8 mouse cellular contexts compared by ENCODE assay signal in genomic region chr16:18235389-18236065, GRCm38 (mm10). TPM values are rescaled to one million over a fixed set of nuclear protein-coding genes. Genes with fewer than 3 reads are reported as not detected.
A peak's percentile ranks its signal among the peaks of the same experiment; 100 is the strongest.
DNase-seq lines count a peak whose midpoint lies in the region; ATAC-seq lines count a peak whose summit lies in the region.

No protein-coding gene starts in this region.

- 3% methylated on average over 19 of the region's 19 CpGs for WGBS in embryonic facial prominence, embryonic 15.5 days
- 3% methylated on average over 19 of the region's 19 CpGs for WGBS in heart, embryonic 15.5 days
- WGBS in liver, embryonic 16.5 days (ENCODE audit: insufficient replicate concordance) = 11% methylated on average over 19 of the region's 19 CpGs
- WGBS in neural tube, embryonic 12.5 days = 7% methylated on average over 19 of the region's 19 CpGs

- ATAC-seq in CD4-positive, CD25-positive, alpha-beta regulatory T cell, adult 4 months = peak; percentile 47
- ATAC-seq in embryonic facial prominence, embryonic 15.5 days (ENCODE audit: insufficient number of reproducible peaks, low FRiP score, low TSS enrichment, low read depth) = peak; percentile 68
- peak; percentile 59 for ATAC-seq in heart, embryonic 15.5 days (replicated peaks; ENCODE audit: insufficient number of reproducible peaks, insufficient read depth, low FRiP score, low read depth)
- peak; percentile 12 for ATAC-seq in liver, embryonic 16.5 days (ENCODE audit: low read depth)
- peak; percentile 74 for ATAC-seq in neural tube, embryonic 12.5 days (ENCODE audit: low FRiP score, low read depth)

- peak overlapping the region; percentile 91 for H3K27ac ChIP-seq in embryonic facial prominence, embryonic 15.5 days (replicated peaks)
- peak overlapping the region; percentile 94 for H3K27ac ChIP-seq in heart, embryonic 15.5 days
- H3K27ac ChIP-seq in liver, embryonic 16.5 days (ENCODE audit: low read length) = 0 out of 2 replicates have a peak overlapping the region, but pooled peaks have one; percentile 45
- peak overlapping the region; percentile 77; the same call in 1 of the 2 replicates for H3K27ac ChIP-seq in neural tube, embryonic 12.5 days

- peaks cover 38% of the 10 kb centered on the region for H3K4me1 ChIP-seq in embryonic facial prominence, embryonic 15.5 days
- H3K4me1 ChIP-seq in heart, embryonic 15.5 days (replicated peaks) = peaks cover 46% of the 10 kb centered on the region
- H3K4me1 ChIP-seq in liver, embryonic 16.5 days (ENCODE audit: control insufficient read depth, low read depth, low read length) = peaks cover 4% of the 10 kb centered on the region
- peaks cover 29% of the 10 kb centered on the region for H3K4me1 ChIP-seq in neural tube, embryonic 12.5 days

- peak overlapping the region; percentile 81 for H3K9ac ChIP-seq in embryonic facial prominence, embryonic 15.5 days
- H3K9ac ChIP-seq in heart, embryonic 15.5 days = peak overlapping the region; percentile 90
- peak overlapping the region; percentile 58; the same call in 1 of the 2 replicates for H3K9ac ChIP-seq in liver, embryonic 16.5 days (ENCODE audit: low read depth, low read length)
- H3K9ac ChIP-seq in neural tube, embryonic 12.5 days = peak overlapping the region; percentile 86

- H3K27me3 ChIP-seq in embryonic facial prominence, embryonic 15.5 days = no peaks in the 10 kb centered on the region
- H3K27me3 ChIP-seq in heart, embryonic 15.5 days = no peaks in the 10 kb centered on the region
- H3K27me3 ChIP-seq in liver, embryonic 16.5 days (ENCODE audit: control insufficient read depth, insufficient read depth, low read depth, low read length) = peaks cover 25% of the 10 kb centered on the region
- no peaks in the 10 kb centered on the region for H3K27me3 ChIP-seq in neural tube, embryonic 12.5 days (replicated peaks)

- peak overlapping the region; percentile 76 for H3K4me2 ChIP-seq in embryonic facial prominence, embryonic 15.5 days (replicated peaks)
- peak overlapping the region; percentile 77 for H3K4me2 ChIP-seq in heart, embryonic 15.5 days
- H3K4me2 ChIP-seq in liver, embryonic 16.5 days (ENCODE audit: low read depth, low read length) = peak overlapping the region; percentile 70
- peak overlapping the region; percentile 93 for H3K4me2 ChIP-seq in neural tube, embryonic 12.5 days (replicated peaks)

- H3K9me3 ChIP-seq in embryonic facial prominence, embryonic 15.5 days (replicated peaks) = no peaks in the 10 kb centered on the region
- H3K9me3 ChIP-seq in heart, embryonic 15.5 days (replicated peaks) = no peaks in the 10 kb centered on the region
- no peaks in the 10 kb centered on the region for H3K9me3 ChIP-seq in liver, embryonic 16.5 days (replicated peaks; ENCODE audit: control insufficient read depth, low read length)
- H3K9me3 ChIP-seq in neural tube, embryonic 12.5 days = no peaks in the 10 kb centered on the region

- peak; percentile 79 to 87 for DNase-seq in adrenal gland, postnatal 36 days
- peak; percentile 84 for DNase-seq in kidney, postnatal 10 days
- DNase-seq in thymus, postnatal 14 days = peak; percentile 75

- H3K36me3 ChIP-seq in embryonic facial prominence, embryonic 15.5 days = peaks cover 36% of the 10 kb centered on the region
- H3K36me3 ChIP-seq in heart, embryonic 15.5 days = peaks cover 23% of the 10 kb centered on the region
- H3K36me3 ChIP-seq in liver, embryonic 16.5 days (ENCODE audit: control insufficient read depth, insufficient read depth) = peaks cover 15% of the 10 kb centered on the region; the same call in 1 of the 2 replicates
- H3K36me3 ChIP-seq in neural tube, embryonic 12.5 days = peaks cover 25% of the 10 kb centered on the region

- peak overlapping the region; percentile 87 for H3K4me3 ChIP-seq in embryonic facial prominence, embryonic 15.5 days (replicated peaks)
- H3K4me3 ChIP-seq in heart, embryonic 15.5 days = peak overlapping the region; percentile 82
- H3K4me3 ChIP-seq in liver, embryonic 16.5 days (ENCODE audit: low read depth, low read length) = peak overlapping the region; percentile 68
- H3K4me3 ChIP-seq in neural tube, embryonic 12.5 days = peak overlapping the region; percentile 86

RNA-seq across cellular contexts. Expression of gene Zdhhc8, which starts 0.6 kb away (rescaled TPM):
- 1 to 10 TPM; 1.6 to 3.2 TPM for polyA plus RNA-seq in CD4-positive, CD25-positive, alpha-beta regulatory T cell, adult 4 months (2017; shearing (Covaris generic))
- 10 to 100 TPM; 20.2 to 23.1 TPM for total RNA-seq in adrenal gland, postnatal 36 days (2021)
- polyA plus RNA-seq in embryonic facial prominence, embryonic 15.5 days (2015; fragmentation: Nextera tagmentation; extraction: Ambion mirVana) = 24.3 and 24.7 TPM in 2 replicates
- 18.8 and 29.3 TPM in 2 replicates for polyA plus RNA-seq in heart, embryonic 15.5 days (2015; fragmentation: Nextera tagmentation; extraction: Ambion mirVana)
- 0.63 and 0.79 TPM in 2 replicates for polyA plus RNA-seq in liver, embryonic 16.5 days (2015; fragmentation: Nextera tagmentation; extraction: Ambion mirVana)
- 16.7 and 17.7 TPM in 2 replicates for polyA plus RNA-seq in neural tube, embryonic 12.5 days (2016; fragmentation: Nextera tagmentation; extraction: Ambion mirVana)

RNA-seq across cellular contexts. Expression of gene Trmt2a, which starts 13.0 kb away (rescaled TPM):
- polyA plus RNA-seq in CD4-positive, CD25-positive, alpha-beta regulatory T cell, adult 4 months (2017; shearing (Covaris generic)) = 10 to 100 TPM; 42.2 to 67.6 TPM
- 10 to 100 TPM; 46.5 to 47.1 TPM for total RNA-seq in adrenal gland, postnatal 36 days (2021)
- 114 TPM in 2 replicates for polyA plus RNA-seq in embryonic facial prominence, embryonic 15.5 days (2015; fragmentation: Nextera tagmentation; extraction: Ambion mirVana)
- polyA plus RNA-seq in heart, embryonic 15.5 days (2015; fragmentation: Nextera tagmentation; extraction: Ambion mirVana) = 44.1 and 75.4 TPM in 2 replicates
- 46.7 and 47.0 TPM in 2 replicates for polyA plus RNA-seq in liver, embryonic 16.5 days (2015; fragmentation: Nextera tagmentation; extraction: Ambion mirVana)
- polyA plus RNA-seq in neural tube, embryonic 12.5 days (2016; fragmentation: Nextera tagmentation; extraction: Ambion mirVana) = 95.4 and 106 TPM in 2 replicates

RNA-seq across cellular contexts. Expression of gene Ranbp1, which starts 13.0 kb away (rescaled TPM):
- polyA plus RNA-seq in CD4-positive, CD25-positive, alpha-beta regulatory T cell, adult 4 months (2017; shearing (Covaris generic)) = 100 to 1,000 TPM; 122 to 138 TPM
- total RNA-seq in adrenal gland, postnatal 36 days (2021) = 100 to 1,000 TPM; 137 to 164 TPM
- 450 and 466 TPM in 2 replicates for polyA plus RNA-seq in embryonic facial prominence, embryonic 15.5 days (2015; fragmentation: Nextera tagmentation; extraction: Ambion mirVana)
- polyA plus RNA-seq in heart, embryonic 15.5 days (2015; fragmentation: Nextera tagmentation; extraction: Ambion mirVana) = 301 and 339 TPM in 2 replicates
- 188 and 217 TPM in 2 replicates for polyA plus RNA-seq in liver, embryonic 16.5 days (2015; fragmentation: Nextera tagmentation; extraction: Ambion mirVana)
- polyA plus RNA-seq in neural tube, embryonic 12.5 days (2016; fragmentation: Nextera tagmentation; extraction: Ambion mirVana) = 701 and 706 TPM in 2 replicates

RNA-seq across cellular contexts. Expression of gene Ccdc188, which starts 17.8 kb away (rescaled TPM):
- not detected for polyA plus RNA-seq in CD4-positive, CD25-positive, alpha-beta regulatory T cell, adult 4 months (2017; shearing (Covaris generic))
- not detected for total RNA-seq in adrenal gland, postnatal 36 days (2021)
- polyA plus RNA-seq in embryonic facial prominence, embryonic 15.5 days (2015; fragmentation: Nextera tagmentation; extraction: Ambion mirVana) = not detected in 2 replicates
- 0.14 TPM in 1 of 2 replicates, not detected in the other for polyA plus RNA-seq in heart, embryonic 15.5 days (2015; fragmentation: Nextera tagmentation; extraction: Ambion mirVana)
- polyA plus RNA-seq in liver, embryonic 16.5 days (2015; fragmentation: Nextera tagmentation; extraction: Ambion mirVana) = not detected in 2 replicates
- not detected in 2 replicates for polyA plus RNA-seq in neural tube, embryonic 12.5 days (2016; fragmentation: Nextera tagmentation; extraction: Ambion mirVana)

RNA-seq across cellular contexts. Expression of gene Gm49776, which starts 22.6 kb away (rescaled TPM):
- not detected for polyA plus RNA-seq in CD4-positive, CD25-positive, alpha-beta regulatory T cell, adult 4 months (2017; shearing (Covaris generic))
- total RNA-seq in adrenal gland, postnatal 36 days (2021) = under 1 TPM in 1 of 2 experiments, not detected in 1; 0.86 TPM
- polyA plus RNA-seq in embryonic facial prominence, embryonic 15.5 days (2015; fragmentation: Nextera tagmentation; extraction: Ambion mirVana) = 2.5 TPM in 2 replicates
- 1.2 and 2.4 TPM in 2 replicates for polyA plus RNA-seq in heart, embryonic 15.5 days (2015; fragmentation: Nextera tagmentation; extraction: Ambion mirVana)
- polyA plus RNA-seq in liver, embryonic 16.5 days (2015; fragmentation: Nextera tagmentation; extraction: Ambion mirVana) = not detected in 2 replicates
- polyA plus RNA-seq in neural tube, embryonic 12.5 days (2016; fragmentation: Nextera tagmentation; extraction: Ambion mirVana) = 2.8 and 4.7 TPM in 2 replicates

Comparison
In these comparisons a context has a peak if more than half of its experiments do, and no peak if none do; other contexts are left out.
1. Peak in every context shown above with its lines: DNase-seq, ATAC-seq, H3K4me3 ChIP-seq and H3K27ac ChIP-seq.
2. ATAC-seq: peak in every context shown above with its lines; median percentile 74 in neural tube, embryonic 12.5 days; 68 in embryonic facial prominence, embryonic 15.5 days; 59 in heart, embryonic 15.5 days; 47 in CD4-positive, CD25-positive, alpha-beta regulatory T cell, adult 4 months; 12 in liver, embryonic 16.5 days.